Mouse (Mus musculus) E14TG2a.4 (cell line): ENCODE measurements at regions not wholly inside any gene's neighbourhood (a gene's known extent, or its start where the extent isn't known, plus 50 kb on each side); places are given as distances from the start of the nearest gene placed in this dataset.

Experiments used
- CTCF ChIP-seq: conservative IDR thresholded peaks from 2 replicates; pipeline ENCODE4 v1.5.1; 2014; ENCODE audit warnings: low read length
- NANOG ChIP-seq: IDR thresholded peaks from 2 replicates; pipeline ENCODE4 v1.6.1; 2014; ENCODE audit warnings: borderline replicate concordance, low read length, mixed read lengths

DNA sequence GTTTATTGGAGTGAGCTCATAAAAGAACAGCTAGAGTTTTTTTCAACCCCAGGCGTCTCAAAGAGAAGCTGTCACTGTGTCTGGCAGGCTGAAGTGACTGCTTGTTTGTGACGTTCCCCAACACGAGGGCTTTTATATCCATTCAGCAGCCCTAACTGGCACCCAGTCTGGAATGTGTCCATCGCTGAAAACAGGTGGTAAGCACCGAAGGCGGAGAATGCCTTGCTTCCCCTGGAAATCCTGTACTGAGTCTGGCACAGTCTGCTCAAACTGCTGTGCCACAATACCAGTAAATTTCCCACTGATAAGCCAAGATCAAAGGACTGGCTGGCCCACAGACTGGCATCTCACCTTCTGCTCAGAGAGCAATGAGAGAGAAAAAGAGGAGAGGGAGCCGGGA, 59.1 kb upstream of the Abca1 start:
- TF ChIP-seq CTCF: no peak
- no peak for TF ChIP-seq NANOG
